Mouse (Mus musculus) brain, embryonic 14.5 days (tissue): ENCODE measurements around the gene Dnajb13.

ENCODE experiments used
- CTCF ChIP-seq: fragments of 200-500 bp; IDR thresholded peaks from 2 replicates; pipeline ENCODE4 v1.5.1; 2012; ENCODE audit warnings: inconsistent platforms, mild to moderate bottlenecking, moderate library complexity, borderline replicate concordance; ENCODE audit not compliant: insufficient read depth, insufficient read length; ENCODE audit errors: extremely low read depth
- POLR2A ChIP-seq: fragments of 200-500 bp; IDR thresholded peaks from 2 replicates; pipeline ENCODE4 v1.6.1; 2012; ENCODE audit warnings: mild to moderate bottlenecking, inconsistent platforms, borderline replicate concordance; ENCODE audit not compliant: poor library complexity, insufficient read depth, insufficient read length, severe bottlenecking; ENCODE audit errors: extremely low read depth

GRCm38 (mm10) chr7:100504740-100505487 is 9.8 kb downstream of the Dnajb13 start:
- TF ChIP-seq CTCF (no peak), POLR2A (no peak)
